ENCODE assay signal across 10 mouse cellular contexts in genomic region chr2:4529254-4529729, GRCm38 (mm10).
DNase-seq lines count a peak whose midpoint lies in the region; ATAC-seq and TF ChIP-seq lines count a peak whose summit lies in the region.
"Had no signal": no experiment of that assay in that cellular context is flagged by ENCODE, and none has a peak within 500 bp of the region (broad histone marks: within the 10 kb centered on the region; RNA-seq: fewer than 3 reads in every experiment).

No protein-coding gene starts in this region.

- no peak overlapping the region for H3K27ac ChIP-seq in gastrocnemius, adult 2 months
- peak overlapping the region; percentile 80 for H3K27ac ChIP-seq in embryonic facial prominence, embryonic 10.5 days (replicated peaks)
- peak overlapping the region; percentile 27; the same call in 1 of the 2 replicates for H3K27ac ChIP-seq in hindbrain, postnatal 0 days
- no peak overlapping the region for H3K27ac ChIP-seq in midbrain, embryonic 16.5 days (ENCODE audit: low read length)
- H3K27ac ChIP-seq: embryonic facial prominence, embryonic 13.5 days had no signal

- TF ChIP-seq CTCF in gastrocnemius, adult 2 months (IDR thresholded peaks at IDR 0.05), result no peak
- TF ChIP-seq CTCF in hindbrain, postnatal 0 days (IDR thresholded peaks at IDR 0.05; ENCODE audit: low read depth), result no peak

- WGBS in embryonic facial prominence, embryonic 10.5 days, result 44% methylated on average over 9 of the region's 9 CpGs
- 30% methylated on average over 9 of the region's 9 CpGs for WGBS in hindbrain, postnatal 0 days
- 29% methylated on average over 9 of the region's 9 CpGs for WGBS in midbrain, embryonic 16.5 days

- peaks cover 23% of the 10 kb centered on the region for H3K4me1 ChIP-seq in embryonic facial prominence, embryonic 10.5 days
- H3K4me1 ChIP-seq in hindbrain, postnatal 0 days (ENCODE audit: insufficient read depth, low read length), result no peaks in the 10 kb centered on the region
- H3K4me1 ChIP-seq in midbrain, embryonic 16.5 days (ENCODE audit: control insufficient read depth, insufficient read depth, low read length), result peaks cover 7% of the 10 kb centered on the region

- H3K4me2 ChIP-seq in hindbrain, postnatal 0 days (ENCODE audit: low read depth, low read length), result no peak overlapping the region
- no peak overlapping the region for H3K4me2 ChIP-seq in midbrain, embryonic 16.5 days (ENCODE audit: low read length)
- H3K4me2 ChIP-seq: embryonic facial prominence, embryonic 13.5 days had no signal

- no peaks in the 10 kb centered on the region for H3K9me3 ChIP-seq in embryonic facial prominence, embryonic 10.5 days
- H3K9me3 ChIP-seq in hindbrain, postnatal 0 days (ENCODE audit: low read length), result no peaks in the 10 kb centered on the region
- no peaks in the 10 kb centered on the region for H3K9me3 ChIP-seq in midbrain, embryonic 16.5 days (replicated peaks; ENCODE audit: control insufficient read depth, low read length, poor library complexity, severe bottlenecking)
- H3K9me3 ChIP-seq: embryonic facial prominence, embryonic 13.5 days had no signal

- no peak overlapping the region for H3K4me3 ChIP-seq in gastrocnemius, adult 2 months
- H3K4me3 ChIP-seq in embryonic facial prominence, embryonic 10.5 days, result no peak overlapping the region
- no peak overlapping the region for H3K4me3 ChIP-seq in hindbrain, postnatal 0 days (ENCODE audit: low read length)
- H3K4me3 ChIP-seq in midbrain, embryonic 16.5 days (ENCODE audit: low read depth, low read length), result no peak overlapping the region
- H3K4me3 ChIP-seq: embryonic facial prominence, embryonic 13.5 days had no signal

- ATAC-seq in hindbrain, postnatal 0 days, result peak; percentile 88
- ATAC-seq in midbrain, embryonic 16.5 days, result peak; percentile 64

- H3K36me3 ChIP-seq in embryonic facial prominence, embryonic 10.5 days (replicated peaks), result peaks cover 63% of the 10 kb centered on the region
- peaks cover 8% of the 10 kb centered on the region; the same call in 1 of the 2 replicates for H3K36me3 ChIP-seq in hindbrain, postnatal 0 days (ENCODE audit: insufficient read depth, low read length)
- H3K36me3 ChIP-seq in midbrain, embryonic 16.5 days (ENCODE audit: control insufficient read depth, insufficient read depth, low read length), result peaks cover 3% of the 10 kb centered on the region; the same call in 1 of the 2 replicates

- no peaks in the 10 kb centered on the region for H3K27me3 ChIP-seq in embryonic facial prominence, embryonic 10.5 days (replicated peaks; ENCODE audit: low read depth, poor library complexity, severe bottlenecking)
- H3K27me3 ChIP-seq in hindbrain, postnatal 0 days (ENCODE audit: insufficient read depth, low read length), result no peaks in the 10 kb centered on the region
- H3K27me3 ChIP-seq in midbrain, embryonic 16.5 days (ENCODE audit: control insufficient read depth, insufficient read depth, low read depth, low read length), result no peaks in the 10 kb centered on the region
- H3K27me3 ChIP-seq: embryonic facial prominence, embryonic 13.5 days had no signal

- peak; percentile 37 for DNase-seq in gastrocnemius, adult 2 months
- no peak for DNase-seq in gastrocnemius, postnatal 36 days
- no peak for DNase-seq in embryonic facial prominence, embryonic 10.5 days (ENCODE audit: low spot score)
- DNase-seq in hindbrain, postnatal 0 days (ENCODE audit: low spot score), result peak; percentile 49
- DNase-seq in spleen, postnatal 10 days (ENCODE audit: low spot score in 2 of 2), result no peak
- DNase-seq in natural killer cell, adult 2 months (ENCODE audit: low spot score in 2 of 2), result no peak
- DNase-seq in T-cell, adult 2 months (ENCODE audit: low spot score), result no peak
- DNase-seq: thymus, postnatal 36 days had no signal

- H3K9ac ChIP-seq in hindbrain, postnatal 0 days (replicated peaks; ENCODE audit: low read length), result no peak overlapping the region
- H3K9ac ChIP-seq in midbrain, embryonic 16.5 days (ENCODE audit: low read depth, low read length), result no peak overlapping the region
- H3K9ac ChIP-seq: embryonic facial prominence, embryonic 13.5 days had no signal

- intact Hi-C loops in gastrocnemius, adult 2 months (cut with DNase I), result no loop called here
- intact Hi-C loops in gastrocnemius, postnatal 36 days (cut with DNase I), result no loop called here

Comparison
In these comparisons a context has a peak if more than half of its experiments do, and no peak if none do; other contexts are left out.
1. DNase-seq: peak in gastrocnemius, adult 2 months (single experiment) and hindbrain, postnatal 0 days (single experiment); none in gastrocnemius, postnatal 36 days (0 of 2), embryonic facial prominence, embryonic 10.5 days (single experiment), spleen, postnatal 10 days (0 of 2), natural killer cell, adult 2 months (0 of 2) and T-cell, adult 2 months (single experiment).
2. H3K27ac ChIP-seq: peak in embryonic facial prominence, embryonic 10.5 days (single experiment) and hindbrain, postnatal 0 days (single experiment); none in gastrocnemius, adult 2 months (single experiment) and midbrain, embryonic 16.5 days (single experiment).